Mouse (Mus musculus): ENCODE results near the gene Nsl1.

Nsl1 gene

DNA sequence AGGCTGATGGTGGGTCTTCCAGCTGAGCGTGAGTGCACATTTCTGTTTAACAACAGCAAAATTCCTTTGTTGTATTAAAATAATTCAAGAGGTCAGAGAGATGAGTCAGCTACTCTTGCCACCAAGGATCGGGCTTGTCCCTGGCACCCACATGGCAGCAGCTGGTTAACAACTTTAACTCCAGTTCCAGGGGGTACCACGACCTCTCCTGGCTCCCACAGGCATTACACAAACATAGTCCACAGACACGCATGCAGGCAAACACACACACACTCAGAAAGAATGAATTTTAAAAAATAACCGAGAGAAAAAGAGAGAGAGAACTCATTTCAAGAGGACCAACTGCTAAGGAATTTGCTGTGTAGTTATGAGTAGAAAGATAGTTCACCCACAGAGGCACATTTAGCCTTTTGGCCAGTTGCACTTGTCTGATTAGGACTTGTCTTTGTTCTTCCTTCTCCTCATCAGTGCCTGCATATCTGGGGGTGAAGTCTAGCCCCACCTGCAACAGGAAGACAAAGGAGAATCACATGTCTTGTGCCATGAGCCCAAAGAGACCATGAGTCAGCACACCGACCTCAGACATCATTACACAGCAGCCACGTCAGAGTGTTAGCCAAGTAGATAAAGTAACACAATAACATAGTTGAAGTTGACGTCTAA lies 7.8 kb upstream of the Nsl1 start:
- no peak for DNase-seq (ENCODE audit: low spot score in 2 of 2)

- no peak for DNase-seq (ENCODE audit: low spot score in 2 of 2)
Measured at GRCm38 (mm10) chr1:191055533-191055873, 7.3 kb upstream of the Nsl1 start.

GRCm38 (mm10) chr1:191057461-191057860 lies 5.4 kb upstream of the Nsl1 start:
- no peak for DNase-seq (ENCODE audit: low spot score in 2 of 2)

DNA sequence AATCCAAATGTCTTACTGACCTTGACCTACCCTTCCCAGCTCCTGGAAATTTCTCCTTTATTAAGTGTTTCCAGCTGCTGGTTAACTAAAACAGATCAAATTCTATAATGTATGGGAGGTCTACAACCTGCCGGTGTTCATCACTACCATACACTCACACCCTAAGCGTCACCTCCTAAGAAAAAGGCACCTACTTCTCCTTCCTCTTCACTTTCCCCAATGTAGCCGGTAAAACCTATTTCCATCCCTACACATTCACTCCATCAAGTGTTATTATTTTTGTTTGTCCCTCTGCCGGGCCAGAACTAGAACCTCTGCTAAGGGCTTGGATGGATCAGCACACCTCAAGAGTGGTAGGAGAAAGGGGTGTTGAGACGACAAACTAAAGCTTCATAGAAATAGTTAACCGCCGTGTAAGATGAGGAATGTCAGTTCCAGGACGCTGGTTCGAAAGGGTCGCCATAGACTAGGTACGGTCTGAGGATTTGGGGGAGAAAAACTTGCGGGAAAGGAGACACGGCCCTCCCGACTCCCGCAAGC lies 501 bp upstream of the Nsl1 start:
- no peak for DNase-seq (ENCODE audit: low spot score in 2 of 2)

GRCm38 (mm10) chr1:191063700-191064099 lies 888 bp downstream of the Nsl1 start:
- DNase-seq (ENCODE audit: low spot score in 2 of 2) = no peak

- DNase-seq (ENCODE audit: low spot score in 2 of 2) = no peak
Measured at GRCm38 (mm10) chr1:191064535-191064934, 1.7 kb downstream of the Nsl1 start.

- no peak for DNase-seq (ENCODE audit: low spot score in 2 of 2)
Measured at GRCm38 (mm10) chr1:191065188-191065587, 2.4 kb downstream of the Nsl1 start.

DNA sequence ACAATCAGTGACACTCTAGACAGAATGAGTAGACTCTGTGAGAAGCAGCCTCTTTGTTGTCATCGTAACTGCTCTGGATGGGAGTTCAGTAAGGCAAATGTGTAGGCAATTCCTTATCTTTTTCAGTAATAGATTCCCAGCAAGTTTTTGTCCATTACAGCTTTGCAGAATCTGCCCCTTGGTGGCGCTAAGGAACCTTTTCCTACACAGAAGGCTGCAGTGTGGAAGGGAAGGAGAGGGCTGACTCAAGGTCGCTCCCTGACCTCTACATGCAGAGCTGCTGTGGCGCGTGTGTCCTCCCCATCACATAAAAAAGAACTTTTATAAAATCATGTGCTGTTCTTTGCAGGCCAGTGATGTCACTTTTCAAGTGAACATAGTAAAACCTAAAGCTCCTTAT lies 5.6 kb downstream of the Nsl1 start:
- DNase-seq (ENCODE audit: low spot score in 2 of 2) = no peak

DNA sequence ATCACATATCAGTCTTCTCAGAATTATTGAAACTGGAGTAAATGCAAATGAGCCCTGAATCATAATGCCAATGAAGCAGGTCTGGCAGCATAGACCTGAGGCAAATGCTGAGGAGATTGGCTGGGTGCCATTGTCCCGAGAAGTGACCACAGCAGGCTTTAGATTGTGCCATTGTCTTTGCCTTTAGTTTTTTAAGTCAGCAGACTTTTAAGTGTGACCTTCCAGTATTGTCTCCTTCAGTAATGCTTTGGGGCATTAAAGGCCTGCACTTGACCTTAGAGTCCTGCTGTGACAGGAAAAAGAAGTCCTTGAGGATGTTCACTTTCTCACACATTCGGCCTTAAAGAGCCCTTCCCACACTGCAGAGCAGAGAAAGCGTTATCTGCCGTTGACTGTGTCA lies 7.4 kb downstream of the Nsl1 start:
- no peak for DNase-seq (ENCODE audit: low spot score in 2 of 2)

DNA sequence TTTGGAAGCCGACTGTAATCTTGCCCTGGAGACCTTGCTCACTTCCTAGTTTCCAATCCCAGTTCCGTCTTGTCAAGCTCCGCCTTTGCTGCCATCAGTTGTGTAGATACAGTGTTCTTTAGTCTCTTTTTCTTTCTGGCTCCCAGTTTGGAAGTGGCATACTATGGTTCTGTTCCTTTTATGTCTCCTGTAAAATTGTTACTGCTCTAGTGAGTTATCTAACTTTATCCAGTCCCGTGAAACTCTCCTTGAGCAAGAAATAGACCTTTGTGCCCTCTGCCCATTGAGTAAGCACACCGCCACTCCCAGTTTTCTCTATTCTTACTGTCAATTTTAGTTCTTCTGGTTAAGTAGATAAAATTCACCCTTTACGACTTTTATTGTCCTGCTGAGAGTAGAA lies 8.8 kb downstream of the Nsl1 start:
- DNase-seq (ENCODE audit: low spot score in 2 of 2) = no peak

GRCm38 (mm10) chr1:191072329-191072913 lies 9.6 kb downstream of the Nsl1 start:
- no peak for DNase-seq (ENCODE audit: low spot score in 2 of 2)

DNA sequence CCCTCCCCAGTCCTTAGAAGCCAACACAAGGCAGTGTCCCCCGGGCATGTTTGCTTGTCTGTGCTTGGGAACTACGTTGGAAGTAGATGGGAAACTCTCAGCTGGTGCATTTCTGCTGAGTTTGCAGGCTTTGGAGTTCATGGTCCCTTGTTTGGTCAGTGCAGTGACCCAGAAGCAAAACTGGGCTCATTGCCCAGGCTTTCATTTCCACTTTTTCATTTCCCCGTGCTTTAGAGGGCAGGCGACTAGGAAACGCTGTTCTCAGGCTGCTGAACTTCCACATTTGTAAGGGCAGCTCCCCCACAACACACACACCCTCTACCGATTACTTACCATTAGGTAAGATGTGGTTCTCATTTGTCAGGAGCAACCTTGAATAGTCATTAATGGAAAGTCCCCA lies 10.2 kb downstream of the Nsl1 start:
- peak in 1 of 2 experiments; percentile 21 for DNase-seq (ENCODE audit: low spot score in 2 of 2)

DNA sequence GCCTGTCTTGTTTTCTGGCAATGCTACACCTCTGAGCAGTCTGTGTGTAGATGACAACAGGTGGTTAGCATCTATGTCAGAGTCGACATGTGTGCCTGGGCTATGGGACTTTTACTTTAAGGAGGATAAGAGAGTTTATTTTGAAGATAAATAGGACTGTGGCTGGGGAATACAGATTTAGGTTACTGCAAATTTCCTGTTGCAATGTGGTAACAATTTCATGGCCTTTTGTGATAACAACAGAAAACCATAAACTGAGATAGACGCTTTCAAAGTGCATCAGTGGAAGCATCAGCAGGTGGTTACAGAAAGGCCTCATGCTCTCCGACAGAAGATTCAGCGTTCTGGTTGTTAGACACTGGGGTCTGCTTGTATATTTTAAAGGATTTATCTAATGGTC lies 10.7 kb downstream of the Nsl1 start:
- DNase-seq (ENCODE audit: low spot score in 2 of 2) = no peak

DNA sequence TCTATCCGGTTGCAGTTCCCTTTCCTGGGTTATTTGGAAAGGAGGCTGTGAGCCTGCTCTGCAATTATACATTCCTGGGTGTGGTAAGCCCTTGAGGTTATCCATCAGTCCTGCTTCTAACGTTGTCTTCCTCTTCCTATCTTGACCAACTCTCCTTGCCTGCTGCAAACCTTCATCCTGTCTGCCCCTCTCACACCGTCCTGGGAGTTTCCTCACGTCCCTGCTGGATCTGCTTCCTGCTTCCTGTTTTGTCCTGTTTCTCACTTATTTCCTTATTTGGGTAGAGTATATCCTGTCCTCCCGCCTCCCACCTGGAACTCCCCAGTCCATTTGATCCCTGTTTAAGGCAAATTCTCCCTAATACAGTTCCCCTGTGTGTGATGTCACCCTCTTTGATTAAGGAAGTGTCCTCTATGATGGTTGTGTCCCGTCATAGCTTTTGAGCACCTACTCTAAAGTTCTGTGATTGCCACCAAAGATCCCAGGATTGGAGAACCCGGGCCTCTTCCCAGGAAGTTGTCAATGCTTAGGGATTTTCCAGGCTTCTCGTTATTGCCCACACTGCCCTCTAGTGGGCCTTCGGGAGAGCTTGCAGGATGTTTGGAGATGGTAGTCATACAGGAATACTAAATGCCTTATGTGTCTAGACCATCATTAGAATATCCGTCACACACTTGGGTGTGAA lies 12.5 kb downstream of the Nsl1 start:
- DNase-seq (ENCODE audit: low spot score in 2 of 2) = peak; percentile 27 to 59

GRCm38 (mm10) chr1:191083230-191083629 lies 20.4 kb downstream of the Nsl1 start:
- DNase-seq (ENCODE audit: low spot score in 2 of 2) = no peak

DNA sequence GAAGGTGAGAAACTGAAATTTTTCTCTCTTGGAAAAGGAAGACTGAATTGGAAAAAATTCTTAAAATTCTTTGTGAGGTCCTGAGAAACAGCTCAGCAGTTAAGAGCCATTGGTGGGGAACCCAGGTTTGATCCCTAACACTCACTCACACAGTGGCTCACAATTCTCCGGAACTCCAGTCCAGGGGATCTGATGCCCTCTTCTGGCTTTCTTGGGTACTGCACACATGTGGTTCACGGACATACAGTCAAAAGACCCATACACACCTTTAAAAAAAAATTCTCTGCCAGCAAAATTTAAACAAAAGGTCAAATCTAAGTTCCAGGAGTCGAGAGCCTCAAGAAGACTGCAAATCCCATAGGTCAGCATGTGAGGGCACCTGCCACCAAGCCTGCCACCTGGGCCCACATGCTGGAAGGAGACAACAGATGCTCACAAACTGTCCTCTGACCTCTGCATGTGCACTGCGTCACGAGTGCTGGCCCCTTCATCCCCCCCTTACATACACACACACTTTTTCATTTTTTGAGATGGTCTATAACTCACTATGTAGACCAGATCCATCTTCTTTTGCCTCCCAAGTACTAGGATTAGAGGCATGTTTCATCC lies 22.2 kb downstream of the Nsl1 start:
- peak; percentile 31 to 49 for DNase-seq (ENCODE audit: low spot score in 2 of 2)

DNA sequence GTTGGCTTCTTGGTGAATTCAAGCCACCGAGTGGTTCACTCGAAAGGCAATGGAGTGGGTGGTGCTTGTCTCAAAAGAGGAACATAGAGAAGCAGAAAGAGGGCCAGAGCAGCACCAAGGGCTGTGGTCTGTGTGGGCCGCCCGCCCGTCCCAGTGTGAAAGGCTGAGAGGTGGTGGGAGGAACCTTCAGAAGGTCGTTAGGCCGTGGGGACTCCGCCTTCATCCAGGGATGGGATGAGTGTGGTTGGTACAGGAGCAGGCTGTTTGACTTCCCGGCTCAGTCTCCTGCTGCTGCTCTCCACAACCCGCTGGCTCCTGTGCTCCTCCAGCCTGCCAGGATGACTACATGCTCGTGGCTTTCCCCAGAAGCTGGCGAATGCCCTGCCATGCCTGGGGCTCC lies 22.8 kb downstream of the Nsl1 start:
- no peak for DNase-seq (ENCODE audit: low spot score in 2 of 2)

GRCm38 (mm10) chr1:191086304-191086878 lies 23.6 kb downstream of the Nsl1 start:
- DNase-seq (ENCODE audit: low spot score in 2 of 2) = no peak

- no peak for DNase-seq (ENCODE audit: low spot score in 2 of 2)
Measured at GRCm38 (mm10) chr1:191086960-191087359, 24.1 kb downstream of the Nsl1 start.

GRCm38 (mm10) chr1:191087955-191088354 lies 25.1 kb downstream of the Nsl1 start:
- no peak for DNase-seq (ENCODE audit: low spot score in 2 of 2)

- no peak for DNase-seq (ENCODE audit: low spot score in 2 of 2)
Measured at GRCm38 (mm10) chr1:191089355-191089754, 26.5 kb downstream of the Nsl1 start.

DNA sequence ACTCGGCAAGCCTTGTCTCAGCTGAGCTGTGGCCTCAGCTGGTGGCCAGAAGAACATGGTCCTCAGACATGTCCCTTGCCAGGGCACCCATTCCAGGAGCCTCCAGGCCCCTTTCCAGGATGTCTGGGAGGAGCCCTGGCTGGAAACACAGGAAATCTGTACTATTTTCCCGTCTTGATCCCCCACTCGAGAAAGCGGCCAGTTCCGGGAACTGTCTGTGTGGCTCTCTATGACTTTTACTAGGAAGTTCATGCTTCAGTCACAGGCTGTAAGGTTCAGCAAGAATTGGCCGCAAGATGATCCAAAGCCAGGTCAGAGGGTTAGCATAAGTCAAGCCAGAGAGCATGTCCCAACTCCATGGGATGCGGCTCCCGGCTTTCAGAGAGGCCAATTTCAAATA lies 29.2 kb downstream of the Nsl1 start:
- no peak for DNase-seq (ENCODE audit: low spot score in 2 of 2)

All from frontal cortex, postnatal 36 days (tissue).